Mouse (Mus musculus) heart, postnatal 25 days (tissue): ENCODE results near the gene Gnat2. TPM values are rescaled to one million over a fixed set of nuclear protein-coding genes. Genes with fewer than 3 reads are reported as not detected.

Experiments
- DNase-seq: peaks from one replicate; pipeline ENCODE4 v3.0.0; 2022; ENCODE audit warnings: low spot score
- intact Hi-C: fragments of 180-260 bp; cut with DNase I; formaldehyde crosslinking; loops from one replicate; pipeline ENCODE4 v1.15.1; 2025
- total RNA-seq, 2 experiments: library from RNA; stranded (reverse); gene quantifications; 2 replicates each; pipeline ENCODE4 v1.2.3; 2021

Gene Gnat2
- total RNA-seq, 2 experiments from 2014 or later: not detected

DNA sequence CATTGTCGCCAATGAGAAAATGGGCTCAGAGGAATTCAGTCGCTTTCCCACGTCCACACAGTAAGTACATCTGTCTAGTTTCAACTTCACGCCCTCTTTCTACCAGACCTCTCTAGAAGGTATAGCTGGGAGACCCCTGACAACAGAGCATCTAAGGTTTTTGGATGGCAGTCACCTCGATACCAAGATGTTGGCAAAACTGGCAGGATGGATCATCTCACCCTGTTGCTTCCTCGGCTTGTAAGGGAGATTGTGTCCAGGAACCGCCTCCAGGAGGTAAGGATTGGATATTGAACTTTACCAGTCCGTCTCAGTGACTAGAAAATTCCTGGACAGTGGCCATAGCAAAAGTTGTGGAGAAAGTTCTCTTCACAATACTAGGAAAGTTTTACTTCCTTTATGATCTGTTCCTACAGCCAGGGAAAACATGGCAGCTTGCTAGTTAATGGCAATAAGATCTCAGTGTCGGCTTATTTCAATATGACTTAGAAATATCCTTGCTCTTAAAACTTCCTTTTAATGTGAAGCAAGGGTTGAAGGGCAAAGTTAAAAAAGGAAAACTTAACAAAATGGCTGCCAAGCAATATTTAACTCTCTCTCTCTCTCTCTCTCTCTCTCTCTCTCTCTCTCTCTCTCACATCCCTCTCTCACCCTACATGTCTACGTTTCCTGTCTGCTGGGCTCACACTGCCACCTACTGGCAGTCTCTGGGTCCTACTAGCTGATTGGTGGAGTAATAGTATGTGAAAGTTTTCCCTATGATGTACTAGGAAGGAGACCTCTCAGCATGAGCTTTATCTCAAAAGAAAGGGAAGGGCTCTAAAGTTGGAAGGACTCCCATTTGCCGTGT, 55.0 kb downstream of the Gnat2 start:
- DNase-seq: peak; percentile 67
- intact Hi-C loops: loop anchor here (1.0 to 5.0 kb wide), 5 partner anchors 77 to 450 kb away; partner anchors contain the start of genes Ahcyl1 and Gstm1

Other genes starting within 250 kb of the Gnat2 start
- gene Eps8l3, start 215.6 kb upstream of the Gnat2 start, total RNA-seq: not detected
- 10 to 100 TPM; 50.1 to 51.4 TPM for gene Gstm5, start 197.0 kb upstream of the Gnat2 start, total RNA-seq
- gene Gstm7, start 161.0 kb upstream of the Gnat2 start, total RNA-seq: 10 to 100 TPM; 77.7 to 79.7 TPM
- gene Gstm6, start 149.0 kb upstream of the Gnat2 start, total RNA-seq: 1 to 10 TPM; 1.6 to 3.2 TPM
- gene Gstm3, start 123.5 kb upstream of the Gnat2 start, total RNA-seq: not detected
- 100 to 1,000 TPM; 137 to 156 TPM for gene Gstm2, start 106.3 kb upstream of the Gnat2 start, total RNA-seq
- 100 to 1,000 TPM; 224 to 232 TPM for gene Gstm1, start 74.8 kb upstream of the Gnat2 start, total RNA-seq
- 10 to 100 TPM; 10.9 TPM for gene Gstm4, start 47.9 kb upstream of the Gnat2 start, total RNA-seq
- gene Ampd2, start 6.1 kb upstream of the Gnat2 start, total RNA-seq: 1 to 10 TPM; 4.7 to 6.2 TPM
- 10 to 100 TPM; 18.5 to 21.3 TPM for gene Gnai3, start 53.4 kb downstream of the Gnat2 start, total RNA-seq
- not detected for gene Gpr61, start 62.1 kb downstream of the Gnat2 start, total RNA-seq
- 10 to 100 TPM; 12.2 to 12.5 TPM for gene Amigo1, start 93.5 kb downstream of the Gnat2 start, total RNA-seq
- gene Cyb561d1, start 108.4 kb downstream of the Gnat2 start, total RNA-seq: 1 to 10 TPM; 4.9 to 5.1 TPM
- 1 to 10 TPM; 2.4 to 3.3 TPM for gene Atxn7l2, start 118.1 kb downstream of the Gnat2 start, total RNA-seq
- under 1 TPM; 0.57 to 0.87 TPM for gene Sypl2, start 133.9 kb downstream of the Gnat2 start, total RNA-seq
- 10 to 100 TPM; 52.5 to 53.8 TPM for gene Psma5, start 164.1 kb downstream of the Gnat2 start, total RNA-seq
- 10 to 100 TPM; 17.1 to 18.9 TPM for gene Sort1, start 191.3 kb downstream of the Gnat2 start, total RNA-seq